Mouse (Mus musculus): ENCODE measurements around the gene Pou4f1.

Pou4f1 gene

GRCm38 (mm10) chr14:104453824-104454223 is 14.0 kb downstream of the Pou4f1 start:
- DNase-seq, result no peak

GRCm38 (mm10) chr14:104434293-104434692 is 33.5 kb downstream of the Pou4f1 start:
- no peak for DNase-seq

- no peak for DNase-seq
Observed at GRCm38 (mm10) chr14:104430819-104431218, 37.0 kb downstream of the Pou4f1 start.

- no peak for DNase-seq
Observed at GRCm38 (mm10) chr14:104423688-104424470, 43.9 kb downstream of the Pou4f1 start.

Measured in kidney, adult 18-20 months (tissue).